Mouse (Mus musculus): ENCODE measurements around the gene Ap3s2.

Ap3s2 gene

GRCm38 (mm10) chr7:79920344-79920983, at the start of gene Ap3s2:
TSS of gene Ap3s2 (minus strand) at chr7:79920649.
- peak; percentile 74 for DNase-seq (ENCODE audit: low spot score)

- DNase-seq (ENCODE audit: low spot score): no peak
Measured at GRCm38 (mm10) chr7:79968326-79968725, 47.9 kb upstream of the Ap3s2 start.

- no peak for DNase-seq (ENCODE audit: low spot score)
Measured at GRCm38 (mm10) chr7:79961600-79961999, 41.2 kb upstream of the Ap3s2 start.

GRCm38 (mm10) chr7:79956131-79956530, 35.7 kb upstream of the Ap3s2 start:
- DNase-seq (ENCODE audit: low spot score): no peak

- no peak for DNase-seq (ENCODE audit: low spot score)
Measured at GRCm38 (mm10) chr7:79954890-79955289, 34.4 kb upstream of the Ap3s2 start.

GRCm38 (mm10) chr7:79951038-79951437, 30.6 kb upstream of the Ap3s2 start:
- DNase-seq (ENCODE audit: low spot score): no peak

- no peak for DNase-seq (ENCODE audit: low spot score)
Measured at GRCm38 (mm10) chr7:79950236-79950635, 29.8 kb upstream of the Ap3s2 start.

GRCm38 (mm10) chr7:79935511-79936205, 15.2 kb upstream of the Ap3s2 start:
- peak; percentile 9 for DNase-seq (ENCODE audit: low spot score)

- peak; percentile 61 for DNase-seq (ENCODE audit: low spot score)
Measured at GRCm38 (mm10) chr7:79934862-79935510, 14.5 kb upstream of the Ap3s2 start, which contains the start of gene Arpin. TSS of gene Arpin (minus strand) at chr7:79935359.

GRCm38 (mm10) chr7:79934461-79934860, 14.0 kb upstream of the Ap3s2 start:
- DNase-seq (ENCODE audit: low spot score): no peak

- no peak for DNase-seq (ENCODE audit: low spot score)
Measured at GRCm38 (mm10) chr7:79928516-79929052, 8.1 kb upstream of the Ap3s2 start.

- DNase-seq (ENCODE audit: low spot score): no peak
Measured at GRCm38 (mm10) chr7:79914556-79914955, 5.9 kb downstream of the Ap3s2 start.

- DNase-seq (ENCODE audit: low spot score): no peak
Measured at GRCm38 (mm10) chr7:79907356-79907755, 13.1 kb downstream of the Ap3s2 start.

- no peak for DNase-seq (ENCODE audit: low spot score)
Measured at GRCm38 (mm10) chr7:79906914-79907313, 13.5 kb downstream of the Ap3s2 start.

- no peak for DNase-seq (ENCODE audit: low spot score)
Measured at GRCm38 (mm10) chr7:79905193-79905592, 15.3 kb downstream of the Ap3s2 start.

GRCm38 (mm10) chr7:79903160-79903792, 17.2 kb downstream of the Ap3s2 start:
- no peak for DNase-seq (ENCODE audit: low spot score)

GRCm38 (mm10) chr7:79900753-79901152, 19.7 kb downstream of the Ap3s2 start:
- no peak for DNase-seq (ENCODE audit: low spot score)

GRCm38 (mm10) chr7:79895225-79895624, 25.2 kb downstream of the Ap3s2 start:
- DNase-seq (ENCODE audit: low spot score): no peak

GRCm38 (mm10) chr7:79894790-79895189, 25.7 kb downstream of the Ap3s2 start:
- DNase-seq (ENCODE audit: low spot score): no peak

- no peak for DNase-seq (ENCODE audit: low spot score)
Measured at GRCm38 (mm10) chr7:79892576-79893428, 27.6 kb downstream of the Ap3s2 start.
